8 mouse cellular contexts compared by ENCODE assay signal in the genomic region with DNA sequence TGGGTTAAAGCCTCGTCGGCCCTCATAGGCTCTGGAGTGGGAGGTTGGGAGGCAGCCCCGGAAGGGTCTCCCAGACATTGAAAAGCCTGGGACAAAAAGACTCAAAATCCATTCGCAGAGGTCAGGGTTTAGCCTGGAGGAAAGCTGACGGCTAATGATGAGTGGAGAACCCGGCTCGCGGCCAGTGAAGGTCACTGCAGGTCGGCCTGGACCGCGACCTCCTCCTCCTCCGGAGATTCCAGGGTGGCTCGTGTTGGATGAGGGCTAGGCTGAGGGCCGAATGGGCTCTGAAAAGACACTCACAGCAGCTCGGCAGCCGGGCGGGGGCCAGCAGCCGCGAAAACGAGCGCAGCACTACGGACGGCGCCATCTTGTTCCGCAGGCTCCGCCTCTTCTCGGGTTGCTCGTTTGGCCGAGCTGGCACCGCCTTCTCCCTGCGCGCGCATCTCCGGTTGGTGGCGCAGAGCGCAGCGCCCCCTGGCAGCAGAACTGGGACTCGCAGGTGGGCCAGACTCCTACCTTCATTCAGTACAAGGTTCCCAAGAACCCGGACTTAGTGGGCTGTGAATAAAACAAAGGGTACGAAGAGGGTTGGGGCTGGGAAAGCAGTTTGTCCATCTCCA. TPM values are rescaled to one million over a fixed set of nuclear protein-coding genes. Genes with fewer than 3 reads are reported as not detected.
DNase-seq lines count a peak whose midpoint lies in the region; ATAC-seq lines count a peak whose summit lies in the region.

A gene (minus strand): TSS at position 428 of the 623 bp plus-strand sequence.

- peaks cover 6% of the 10 kb centered on the region; the same call in 1 of the 2 replicates for H3K36me3 ChIP-seq in hindbrain, embryonic 16.5 days (ENCODE audit: control insufficient read depth, insufficient read depth, low read length)
- H3K36me3 ChIP-seq in macrophage (ENCODE audit: inconsistent target) = peaks cover 16% of the 10 kb centered on the region

- no peaks in the 10 kb centered on the region for H3K79me2 ChIP-seq in macrophage (ENCODE audit: inconsistent target)

- H3K27ac ChIP-seq in hindbrain, embryonic 16.5 days (ENCODE audit: low read depth, low read length) = peak within 1 kb of the TSS; percentile 91
- peak within 1 kb of the TSS; percentile 65 for H3K27ac ChIP-seq in macrophage

- H3K9ac ChIP-seq in hindbrain, embryonic 16.5 days (ENCODE audit: low read depth, low read length) = peak within 1 kb of the TSS; percentile 84

- no peaks in the 10 kb centered on the region for H3K27me3 ChIP-seq in hindbrain, embryonic 16.5 days (replicated peaks; ENCODE audit: control insufficient read depth, insufficient read depth, low read length)

- peak; percentile 96 for DNase-seq in T-cell, adult 2 months (ENCODE audit: low spot score)
- DNase-seq in cerebellum, postnatal 36 days = peak; percentile 99
- DNase-seq in gastrocnemius, adult 18-20 months (ENCODE audit: low spot score) = peak; percentile 97
- DNase-seq in left cerebral cortex, adult 18-20 months (ENCODE audit: low spot score in 2 of 2) = peak; percentile 97 to 99
- DNase-seq in right cerebral cortex, adult 18-20 months = peak; percentile 95
- DNase-seq in urinary bladder, postnatal 10 days (ENCODE audit: low spot score) = peak; percentile 92

- peaks cover 6% of the 10 kb centered on the region for H3K4me1 ChIP-seq in hindbrain, embryonic 16.5 days (ENCODE audit: control insufficient read depth, insufficient read depth, low read depth, low read length)

- H3K9me3 ChIP-seq in hindbrain, embryonic 16.5 days (ENCODE audit: control insufficient read depth, low read length) = no peaks in the 10 kb centered on the region

- H3K4me2 ChIP-seq in hindbrain, embryonic 16.5 days (ENCODE audit: low read length) = peak within 1 kb of the TSS; percentile 68

- H3K4me3 ChIP-seq in hindbrain, embryonic 16.5 days (ENCODE audit: low read length) = peak within 1 kb of the TSS; percentile 58
- peak within 1 kb of the TSS; percentile 98 for H3K4me3 ChIP-seq in macrophage (ENCODE audit: inconsistent target)

- 1% methylated on average over 36 of the region's 40 CpGs for WGBS in hindbrain, embryonic 16.5 days
- WGBS in macrophage (ENCODE audit: missing documents) = 1% methylated on average over 40 of the region's 40 CpGs

- peak; percentile 93 for ATAC-seq in hindbrain, embryonic 16.5 days

RNA-seq across cellular contexts. Expression of the gene that starts here (rescaled TPM):
- 1,000 to 10,000 TPM in 1 of 2 experiments, 100 to 1,000 TPM in 1; 945 to 1,002 TPM for total RNA-seq in gastrocnemius, adult 18-20 months (2021)
- polyA plus RNA-seq in hindbrain, embryonic 16.5 days (2015; fragmentation: Nextera tagmentation; extraction: Ambion mirVana) = 688 and 807 TPM in 2 replicates
- total RNA-seq in left cerebral cortex, adult 18-20 months (2021) = 100 to 1,000 TPM; 283 to 337 TPM
- 10 to 100 TPM in 1 of 26 experiments, 1 to 10 TPM in 23, not detected in 2; 1.6 to 24.6 (median 4.6) TPM for total RNA-seq in macrophage (2018; cell fraction: chromatin; rRNA removed)
- total RNA-seq in macrophage (2018; cell fraction: cytosol; rRNA removed) = 100 to 1,000 TPM; 112 to 172 (median 144) TPM
- total RNA-seq in macrophage (2018; cell fraction: nucleus; rRNA removed) = 10 to 100 TPM in 20 of 26 experiments, 1 to 10 TPM in 6; 4.5 to 32.2 (median 15.8) TPM
- polyA plus RNA-seq in macrophage (2018) = 52.1 to 187 TPM (median 175 TPM) in 3 replicates

Comparison
In these comparisons a context has a peak if more than half of its experiments do, and no peak if none do; other contexts are left out.
1. Peak in every context shown above with its lines: DNase-seq, ATAC-seq, H3K4me3 ChIP-seq and H3K27ac ChIP-seq.